Mouse (Mus musculus) limb, embryonic 15.5 days (tissue): Measurements from ENCODE around the gene Kcne3. TPM values are rescaled to one million over a fixed set of nuclear protein-coding genes. Genes with fewer than 3 reads are reported as not detected.

Source experiments
- ATAC-seq: fragments of 200-750 bp; cut with Nextera tagmentation; 2 replicates; pipeline ENCODE4 v1.8.0; 2017; ENCODE audit warnings: low read depth, moderate TSS enrichment; ENCODE audit not compliant: insufficient number of reproducible peaks, low FRiP score, low TSS enrichment
- H3K27ac ChIP-seq: fragments of 300-500 bp; sonication (generic); 2 replicates; pipeline ENCODE4 v1.5.1; 2015; ENCODE audit warnings: moderate library complexity, mild to moderate bottlenecking, inconsistent platforms
- H3K27me3 ChIP-seq: fragments of 300-500 bp; sonication (generic); 2 replicates; pipeline ENCODE4 v1.6.1; 2015; ENCODE audit warnings: inconsistent platforms
- H3K36me3 ChIP-seq: fragments of 300-500 bp; sonication (generic); 2 replicates; pipeline ENCODE4 v1.6.1; 2015; ENCODE audit warnings: inconsistent platforms
- H3K4me1 ChIP-seq: fragments of 300-500 bp; sonication (generic); 2 replicates; pipeline ENCODE4 v1.6.1; 2015; ENCODE audit warnings: inconsistent platforms
- H3K4me2 ChIP-seq: fragments of 300-500 bp; sonication (generic); 2 replicates; pipeline ENCODE4 v1.6.1; 2015; ENCODE audit warnings: mild to moderate bottlenecking, inconsistent platforms
- H3K4me3 ChIP-seq: fragments of 300-500 bp; sonication (generic); 2 replicates; pipeline ENCODE4 v1.5.1; 2015; ENCODE audit warnings: mild to moderate bottlenecking, inconsistent platforms
- H3K9ac ChIP-seq: fragments of 300-500 bp; sonication (generic); 2 replicates; pipeline ENCODE4 v1.6.1; 2015; ENCODE audit warnings: inconsistent platforms
- H3K9me3 ChIP-seq: fragments of 300-500 bp; sonication (generic); 2 replicates; pipeline ENCODE4 v1.6.1; 2016; ENCODE audit warnings: inconsistent platforms
- WGBS: fragments of 180-500 bp; shearing (Covaris S2); methylation state at CpG from one replicate; pipeline ENCODE4 v1.1.7; 2015; 5-methylcytosine and 5-hydroxymethylcytosine counted together
- polyA plus RNA-seq: library from polyadenylated mRNA; unstranded; fragments of >200 nt; fragmentation: Nextera tagmentation; extraction: Ambion mirVana; gene quantifications from 2 replicates; pipeline ENCODE4 v1.2.1, GENCODE M21; 2015

Gene Kcne3
- polyA plus RNA-seq, 1 experiment from 2014 or later, result 16.9 TPM

- Histone ChIP-seq H3K27ac (no peak overlapping the region), H3K9ac (no peak overlapping the region), H3K9me3 (no peaks in the 10 kb centered on the region), H3K4me2 (no peak overlapping the region), H3K36me3 (no peaks in the 10 kb centered on the region), H3K4me3 (no peak overlapping the region), H3K27me3 (peaks cover 32% of the 10 kb centered on the region), H3K4me1 (peaks cover 14% of the 10 kb centered on the region)
- ATAC-seq, result no peak
- WGBS, result 66% methylated on average over 3 of the region's 3 CpGs
Observed at GRCm38 (mm10) chr7:100182388-100182787, 6.1 kb downstream of the Kcne3 start.

- 23% methylated on average over 7 of the region's 7 CpGs for WGBS
- Histone ChIP-seq H3K4me2 (no peak overlapping the region), H3K27me3 (no peaks in the 10 kb centered on the region), H3K4me3 (no peak overlapping the region), H3K4me1 (no peaks in the 10 kb centered on the region), H3K9ac (no peak overlapping the region), H3K9me3 (no peaks in the 10 kb centered on the region), H3K27ac (no peak overlapping the region), H3K36me3 (no peaks in the 10 kb centered on the region)
- no peak for ATAC-seq
Observed at GRCm38 (mm10) chr7:100187601-100188000, 11.3 kb downstream of the Kcne3 start.

- no peaks in the 10 kb centered on the region for H3K27me3 ChIP-seq
- H3K4me3 ChIP-seq, result no peak overlapping the region
- no peaks in the 10 kb centered on the region for H3K4me1 ChIP-seq
- no peak for ATAC-seq
- no peak overlapping the region for H3K4me2 ChIP-seq
- 45% methylated on average over 4 of the region's 4 CpGs for WGBS
- no peaks in the 10 kb centered on the region for H3K9me3 ChIP-seq
- no peak overlapping the region for H3K27ac ChIP-seq
- no peak overlapping the region for H3K9ac ChIP-seq
- H3K36me3 ChIP-seq, result no peaks in the 10 kb centered on the region
Observed at GRCm38 (mm10) chr7:100190167-100190566, 13.9 kb downstream of the Kcne3 start.

- H3K4me1 ChIP-seq, result no peaks in the 10 kb centered on the region
- no peak for ATAC-seq
- H3K9me3 ChIP-seq, result no peaks in the 10 kb centered on the region
- H3K36me3 ChIP-seq, result no peaks in the 10 kb centered on the region
- no peaks in the 10 kb centered on the region for H3K27me3 ChIP-seq
- H3K4me3 ChIP-seq, result no peak overlapping the region
- no peak overlapping the region for H3K9ac ChIP-seq
- H3K4me2 ChIP-seq, result no peak overlapping the region
- WGBS, result 2% methylated on average over 4 of the region's 4 CpGs
- H3K27ac ChIP-seq, result no peak overlapping the region
Observed at GRCm38 (mm10) chr7:100190778-100191177, 14.5 kb downstream of the Kcne3 start.

GRCm38 (mm10) chr7:100201191-100201590, 24.9 kb downstream of the Kcne3 start:
- Histone ChIP-seq H3K27me3 (no peaks in the 10 kb centered on the region), H3K27ac (0 out of 2 replicates have a peak overlapping the region, but pooled peaks have one; percentile 43), H3K36me3 (no peaks in the 10 kb centered on the region), H3K4me1 (peaks cover 8% of the 10 kb centered on the region; the same call in 1 of the 2 replicates), H3K4me2 (no peak overlapping the region), H3K9me3 (no peaks in the 10 kb centered on the region), H3K9ac (no peak overlapping the region), H3K4me3 (no peak overlapping the region)
- no peak for ATAC-seq
- 49% methylated on average over 3 of the region's 3 CpGs for WGBS

GRCm38 (mm10) chr7:100203616-100204015, 27.3 kb downstream of the Kcne3 start:
- Histone ChIP-seq H3K27me3 (no peaks in the 10 kb centered on the region), H3K9ac (no peak overlapping the region), H3K9me3 (no peaks in the 10 kb centered on the region), H3K4me3 (no peak overlapping the region), H3K36me3 (no peaks in the 10 kb centered on the region), H3K4me2 (no peak overlapping the region), H3K4me1 (peaks cover 8% of the 10 kb centered on the region; the same call in 1 of the 2 replicates), H3K27ac (no peak overlapping the region)
- WGBS, result 50% methylated on average over 3 of the region's 3 CpGs
- no peak for ATAC-seq

- 41% methylated on average over 6 of the region's 6 CpGs for WGBS
- H3K9me3 ChIP-seq, result no peaks in the 10 kb centered on the region
- H3K36me3 ChIP-seq, result no peaks in the 10 kb centered on the region
- H3K9ac ChIP-seq, result no peak overlapping the region
- no peak overlapping the region for H3K4me3 ChIP-seq
- no peak overlapping the region for H3K27ac ChIP-seq
- no peak overlapping the region for H3K4me2 ChIP-seq
- no peaks in the 10 kb centered on the region for H3K27me3 ChIP-seq
- H3K4me1 ChIP-seq, result peaks cover 8% of the 10 kb centered on the region; the same call in 1 of the 2 replicates
- ATAC-seq, result no peak
Observed at GRCm38 (mm10) chr7:100204871-100205270, 28.6 kb downstream of the Kcne3 start.

GRCm38 (mm10) chr7:100206144-100206543, 29.8 kb downstream of the Kcne3 start:
- ATAC-seq, result no peak
- no peak overlapping the region for H3K4me2 ChIP-seq
- 86% methylated on average over 2 of the region's 2 CpGs for WGBS
- no peaks in the 10 kb centered on the region for H3K36me3 ChIP-seq
- H3K27ac ChIP-seq, result no peak overlapping the region
- H3K4me1 ChIP-seq, result peaks cover 8% of the 10 kb centered on the region; the same call in 1 of the 2 replicates
- no peak overlapping the region for H3K9ac ChIP-seq
- no peaks in the 10 kb centered on the region for H3K9me3 ChIP-seq
- no peak overlapping the region for H3K4me3 ChIP-seq
- H3K27me3 ChIP-seq, result no peaks in the 10 kb centered on the region

- Histone ChIP-seq H3K27me3 (no peaks in the 10 kb centered on the region), H3K4me1 (0 out of 2 replicates have a peak, but pooled peaks cover 2% of the 10 kb centered on the region), H3K4me2 (no peak overlapping the region), H3K9me3 (no peaks in the 10 kb centered on the region), H3K27ac (no peak overlapping the region), H3K9ac (no peak overlapping the region), H3K4me3 (no peak overlapping the region), H3K36me3 (no peaks in the 10 kb centered on the region)
- no peak for ATAC-seq
Observed at GRCm38 (mm10) chr7:100207886-100208285, 31.6 kb downstream of the Kcne3 start.

- no peaks in the 10 kb centered on the region for H3K27me3 ChIP-seq
- H3K9me3 ChIP-seq, result no peaks in the 10 kb centered on the region
- H3K9ac ChIP-seq, result no peak overlapping the region
- ATAC-seq, result no peak
- H3K4me1 ChIP-seq, result peaks cover 10% of the 10 kb centered on the region; the same call in 1 of the 2 replicates
- H3K4me2 ChIP-seq, result no peak overlapping the region
- H3K36me3 ChIP-seq, result no peaks in the 10 kb centered on the region
- no peak overlapping the region for H3K27ac ChIP-seq
- WGBS, result 59% methylated on average over 4 of the region's 4 CpGs
- no peak overlapping the region for H3K4me3 ChIP-seq
Observed at GRCm38 (mm10) chr7:100214310-100214709, 38.0 kb downstream of the Kcne3 start.

- no peaks in the 10 kb centered on the region for H3K9me3 ChIP-seq
- no peaks in the 10 kb centered on the region for H3K36me3 ChIP-seq
- no peak overlapping the region for H3K4me3 ChIP-seq
- ATAC-seq, result no peak
- no peak overlapping the region for H3K9ac ChIP-seq
- H3K4me2 ChIP-seq, result no peak overlapping the region
- no peaks in the 10 kb centered on the region for H3K27me3 ChIP-seq
- WGBS, result 72% methylated on average over 6 of the region's 6 CpGs
- no peak overlapping the region for H3K27ac ChIP-seq
- H3K4me1 ChIP-seq, result peaks cover 10% of the 10 kb centered on the region; the same call in 1 of the 2 replicates
Observed at GRCm38 (mm10) chr7:100215116-100215732, 38.9 kb downstream of the Kcne3 start.

GRCm38 (mm10) chr7:100215976-100216375, 39.7 kb downstream of the Kcne3 start:
- 72% methylated on average over 10 of the region's 10 CpGs for WGBS
- Histone ChIP-seq H3K9ac (no peak overlapping the region), H3K36me3 (no peaks in the 10 kb centered on the region), H3K9me3 (no peaks in the 10 kb centered on the region), H3K4me1 (peaks cover 10% of the 10 kb centered on the region; the same call in 1 of the 2 replicates), H3K27ac (no peak overlapping the region), H3K4me2 (no peak overlapping the region), H3K4me3 (no peak overlapping the region), H3K27me3 (no peaks in the 10 kb centered on the region)
- no peak for ATAC-seq
